Mouse (Mus musculus) central nervous system, embryonic 11.5 days (tissue): ENCODE data around the gene Gm42674. TPM values are rescaled to one million over a fixed set of nuclear protein-coding genes. Genes with fewer than 3 reads are reported as not detected.

Experiments used
- polyA plus RNA-seq: library from polyadenylated mRNA; depleted of rRNA; stranded (reverse); fragments of >200 nt; gene quantifications from 2 replicates; pipeline ENCODE4 v1.2.3, GENCODE M21; 2012; rRNA removed

Gene Gm42674
- polyA plus RNA-seq: not detected in 2 replicates

GRCm38 (mm10) chr3:90601486-90602110 lies at the start of gene Gm42674:
TSS of gene Gm42674 (plus strand) at chr3:90601904.

GRCm38 (mm10) chr3:90560008-90560628 lies 41.6 kb upstream of the Gm42674 start, which contains the start of gene S100a3:
TSS of gene S100a3 (plus strand) at chr3:90560578.

GRCm38 (mm10) chr3:90589947-90590346 lies 11.8 kb upstream of the Gm42674 start, which contains the start of gene S100a2:
TSS of gene S100a2 (plus strand) at chr3:90590247.

GRCm38 (mm10) chr3:90603623-90604022 lies 1.9 kb downstream of the Gm42674 start, which contains the start of gene S100a4:
TSS of gene S100a4 (plus strand) at chr3:90603771.

GRCm38 (mm10) chr3:90608223-90608622 lies 6.5 kb downstream of the Gm42674 start, which contains the start of gene S100a5:
TSS of gene S100a5 (plus strand) at chr3:90608523.

GRCm38 (mm10) chr3:90612728-90613291 lies 11.1 kb downstream of the Gm42674 start, which contains the start of gene S100a6:
TSS of gene S100a6 (plus strand) at chr3:90612882.

GRCm38 (mm10) chr3:90653717-90654116 lies 52.0 kb downstream of the Gm42674 start, which contains the start of gene S100a7a:
TSS of gene S100a7a (plus strand) at chr3:90654017.

Other genes with a start within 250 kb of the Gm42674 start
- gene Slc27a3, start 212.0 kb upstream of the Gm42674 start, polyA plus RNA-seq: 29.9 and 31.1 TPM in 2 replicates
- gene Ints3, start 168.3 kb upstream of the Gm42674 start, polyA plus RNA-seq: 48.4 and 57.9 TPM in 2 replicates
- gene Npr1, start 136.0 kb upstream of the Gm42674 start, polyA plus RNA-seq: 6.0 and 11.9 TPM in 2 replicates
- gene Ilf2, start 125.8 kb upstream of the Gm42674 start, polyA plus RNA-seq: 245 and 276 TPM in 2 replicates
- gene Snapin, start 110.9 kb upstream of the Gm42674 start, polyA plus RNA-seq: 23.3 and 41.3 TPM in 2 replicates
- 208 and 235 TPM in 2 replicates for gene Chtop, start 92.4 kb upstream of the Gm42674 start, polyA plus RNA-seq
- 11.4 and 11.6 TPM in 2 replicates for gene S100a1, start 87.5 kb upstream of the Gm42674 start, polyA plus RNA-seq
- gene S100a13, start 87.5 kb upstream of the Gm42674 start, polyA plus RNA-seq: 12.0 and 14.2 TPM in 2 replicates
- 0.05 TPM in 1 of 2 replicates, not detected in the other for gene S100a14, start 75.0 kb upstream of the Gm42674 start, polyA plus RNA-seq
- 21.0 and 26.2 TPM in 2 replicates for gene S100a16, start 64.7 kb upstream of the Gm42674 start, polyA plus RNA-seq
- gene S100a3, start 41.3 kb upstream of the Gm42674 start, polyA plus RNA-seq: 0.04 TPM in 1 of 2 replicates, not detected in the other
- not detected in 2 replicates for gene S100a2, start 11.7 kb upstream of the Gm42674 start, polyA plus RNA-seq
- 2.1 and 2.6 TPM in 2 replicates for gene S100a4, start 1.9 kb downstream of the Gm42674 start, polyA plus RNA-seq
- gene S100a5, start 6.6 kb downstream of the Gm42674 start, polyA plus RNA-seq: not detected in 2 replicates
- gene S100a6, start 11.0 kb downstream of the Gm42674 start, polyA plus RNA-seq: 14.9 and 15.9 TPM in 2 replicates
- 0.04 and 0.06 TPM in 2 replicates for gene S100a7a, start 52.1 kb downstream of the Gm42674 start, polyA plus RNA-seq
- 4.8 and 13.3 TPM in 2 replicates for gene S100a8, start 67.1 kb downstream of the Gm42674 start, polyA plus RNA-seq
- gene S100a9, start 93.8 kb downstream of the Gm42674 start, polyA plus RNA-seq: 18.1 and 27.3 TPM in 2 replicates
- gene Pglyrp4, start 125.0 kb downstream of the Gm42674 start, polyA plus RNA-seq: not detected in 2 replicates
- gene Gm5849, start 176.0 kb downstream of the Gm42674 start, polyA plus RNA-seq: not detected in 2 replicates